Comparison of ENCODE assay signal across 15 mouse cellular contexts in the genomic region with DNA sequence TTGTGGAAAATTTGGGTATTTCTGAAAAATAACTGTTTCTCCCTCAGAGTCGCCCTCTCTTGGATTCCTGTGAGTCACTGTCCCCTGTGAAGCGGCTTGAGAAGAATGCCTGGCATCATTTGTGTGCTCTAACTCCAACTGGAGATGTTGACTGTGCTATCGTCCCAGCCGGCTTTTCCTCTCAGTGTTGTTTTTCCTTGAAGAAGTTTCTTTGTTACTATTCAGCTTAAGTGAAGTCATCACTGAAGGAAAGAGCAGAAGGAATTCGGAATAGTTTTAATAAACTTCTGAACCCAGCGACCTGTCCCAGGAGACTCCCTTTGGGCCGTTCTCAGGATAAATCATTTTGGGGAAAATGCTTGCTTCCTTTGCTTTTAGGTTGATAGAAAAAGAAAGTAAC. TPM values are rescaled to one million over a fixed set of nuclear protein-coding genes. Genes with fewer than 3 reads are reported as not detected.
DNase-seq lines count a peak whose midpoint lies in the region; TF ChIP-seq lines count a peak whose summit lies in the region.
"Had no signal": no experiment of that assay in that cellular context is flagged by ENCODE, and none has a peak within 500 bp of the region (broad histone marks: within the 10 kb centered on the region; RNA-seq: fewer than 3 reads in every experiment).

No protein-coding gene starts in this region.

- no peak overlapping the region for H3K4me3 ChIP-seq in layer of hippocampus, adult 2 months
- H3K4me3 ChIP-seq: embryonic facial prominence, embryonic 15.5 days; liver, embryonic 13.5 days; myocyte had no signal

- peak; percentile 49 for TF ChIP-seq CTCF in layer of hippocampus, adult 2 months (conservative IDR thresholded peaks at IDR 0.05)

- H3K27ac ChIP-seq in layer of hippocampus, adult 2 months, result no peak overlapping the region
- H3K27ac ChIP-seq: embryonic facial prominence, embryonic 15.5 days; liver, embryonic 13.5 days; stomach, postnatal 0 days had no signal

- DNase-seq in layer of hippocampus, adult 2 months (ENCODE audit: low spot score in 2 of 2), result no peak
- DNase-seq in layer of hippocampus, postnatal 36 days, result no peak
- peak; percentile 74 for DNase-seq in gastrocnemius, adult 18-20 months (ENCODE audit: low spot score)
- DNase-seq in heart, postnatal 10 days, result peak; percentile 58
- DNase-seq in kidney, postnatal 36 days, result peak; percentile 48 to 61
- no peak for DNase-seq in urinary bladder, postnatal 10 days (ENCODE audit: low spot score)
- DNase-seq in testis, postnatal 10 days (ENCODE audit: low spot score), result no peak
- no peak for DNase-seq in yolk sac, embryonic 10.5 days (ENCODE audit: low spot score)
- DNase-seq: cerebellum, postnatal 25 days; liver, embryonic 13.5 days; lung, postnatal 10 days; right cerebral cortex, postnatal 4 days had no signal

- intact Hi-C loops in heart, postnatal 10 days (cut with DNase I), result no loop called here

RNA-seq across cellular contexts. Expression of gene Zfp326, which starts 44.2 kb away (rescaled TPM):
- 10 to 100 TPM; 37.7 to 37.9 TPM for total RNA-seq in layer of hippocampus, adult 2 months (2021)
- 10 to 100 TPM; 38.8 to 41.3 TPM for total RNA-seq in layer of hippocampus, postnatal 36 days (2021)
- 10 to 100 TPM in 1 of 2 experiments, 1 to 10 TPM in 1; 8.1 to 11.4 TPM for total RNA-seq in gastrocnemius, adult 18-20 months (2021)
- 10 to 100 TPM; 21.1 to 21.9 TPM for total RNA-seq in heart, postnatal 10 days (2021)

Comparison
In these comparisons a context has a peak if more than half of its experiments do, and no peak if none do; other contexts are left out.
1. DNase-seq: peak in gastrocnemius, adult 18-20 months (single experiment), heart, postnatal 10 days (2 of 2) and kidney, postnatal 36 days (2 of 2); none in layer of hippocampus, adult 2 months (0 of 2), layer of hippocampus, postnatal 36 days (0 of 2), urinary bladder, postnatal 10 days (single experiment), testis, postnatal 10 days (single experiment) and yolk sac, embryonic 10.5 days (single experiment).